Mouse (Mus musculus) olfactory bulb, adult 2 months (tissue): ENCODE measurements around the gene Atg10.

ENCODE experiments used
- CTCF ChIP-seq: fragments of 200-500 bp; IDR thresholded peaks from 2 replicates; pipeline ENCODE4 v1.5.1; 2012; ENCODE audit warnings: low read depth, mild to moderate bottlenecking, low read length, moderate library complexity; ENCODE audit not compliant: insufficient read depth
- POLR2A ChIP-seq: fragments of 200-500 bp; IDR thresholded peaks from 2 replicates; pipeline ENCODE4 v1.6.1; 2012; ENCODE audit warnings: mild to moderate bottlenecking, low read depth, low read length, moderate library complexity; ENCODE audit not compliant: insufficient read depth

DNA sequence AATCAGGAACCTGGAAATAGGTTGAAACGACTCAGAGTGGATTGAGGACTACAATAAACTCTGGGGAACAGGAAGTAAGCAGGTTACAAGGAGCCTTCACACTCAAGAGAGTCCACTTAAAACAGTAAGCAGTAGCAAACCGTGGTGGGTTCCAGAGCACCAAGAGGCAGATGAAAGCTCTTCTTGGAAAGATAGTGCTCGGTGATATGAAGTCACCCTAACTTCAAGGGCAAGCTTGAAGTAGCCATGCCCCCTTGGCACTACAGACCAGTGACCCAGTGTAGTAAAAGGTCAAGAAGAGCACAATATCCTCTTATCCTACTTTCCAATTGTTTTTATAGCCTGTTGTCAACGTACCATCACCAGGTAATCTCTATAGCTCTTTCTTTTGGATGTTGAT lies 2.1 kb downstream of the Atg10 start:
- TF ChIP-seq POLR2A (no peak), CTCF (no peak)
